Mouse (Mus musculus) embryo, embryonic 11.5 days (tissue): ENCODE data around the gene Cntn1.

Experiments
- DNase-seq: peaks from one replicate; pipeline ENCODE4 v3.0.0-alpha.2; 2012; ENCODE audit warnings: low read depth, low spot score

Gene Cntn1

GRCm38 (mm10) chr15:92137026-92137425 lies 86.1 kb downstream of the Cntn1 start:
- no peak for DNase-seq

GRCm38 (mm10) chr15:92141972-92142371 lies 91.0 kb downstream of the Cntn1 start:
- DNase-seq: no peak

GRCm38 (mm10) chr15:92154921-92155320 lies 104.0 kb downstream of the Cntn1 start:
- DNase-seq: no peak

GRCm38 (mm10) chr15:92160855-92161162 lies 109.8 kb downstream of the Cntn1 start:
- no peak for DNase-seq

GRCm38 (mm10) chr15:92161163-92162025 lies 110.4 kb downstream of the Cntn1 start:
- no peak for DNase-seq

GRCm38 (mm10) chr15:92162835-92163234 lies 111.9 kb downstream of the Cntn1 start:
- no peak for DNase-seq

GRCm38 (mm10) chr15:92164127-92164526 lies 113.2 kb downstream of the Cntn1 start:
- no peak for DNase-seq

- DNase-seq: no peak
These were observed 115.3 kb downstream of the Cntn1 start for GRCm38 (mm10) chr15:92166266-92166665.

GRCm38 (mm10) chr15:92175739-92176138 lies 124.8 kb downstream of the Cntn1 start:
- no peak for DNase-seq

GRCm38 (mm10) chr15:92177413-92177812 lies 126.4 kb downstream of the Cntn1 start:
- no peak for DNase-seq

GRCm38 (mm10) chr15:92185484-92185883 lies 134.5 kb downstream of the Cntn1 start:
- no peak for DNase-seq

GRCm38 (mm10) chr15:92190000-92190399 lies 139.0 kb downstream of the Cntn1 start:
- peak; percentile 5 for DNase-seq

GRCm38 (mm10) chr15:92200326-92200985 lies 149.5 kb downstream of the Cntn1 start:
- no peak for DNase-seq

- DNase-seq: no peak
These were observed 155.7 kb downstream of the Cntn1 start for GRCm38 (mm10) chr15:92206695-92207094.

GRCm38 (mm10) chr15:92209778-92210177 lies 158.8 kb downstream of the Cntn1 start:
- DNase-seq: no peak

- no peak for DNase-seq
These were observed 159.7 kb downstream of the Cntn1 start for GRCm38 (mm10) chr15:92210486-92211235.

GRCm38 (mm10) chr15:92215841-92216240 lies 164.9 kb downstream of the Cntn1 start:
- DNase-seq: no peak

- no peak for DNase-seq
These were observed 170.5 kb downstream of the Cntn1 start for GRCm38 (mm10) chr15:92221446-92221845.

GRCm38 (mm10) chr15:92231386-92231785 lies 180.4 kb downstream of the Cntn1 start:
- peak; percentile 19 for DNase-seq

GRCm38 (mm10) chr15:92235836-92236235 lies 184.9 kb downstream of the Cntn1 start:
- DNase-seq: no peak

GRCm38 (mm10) chr15:92264980-92265707 lies 214.2 kb downstream of the Cntn1 start:
- peak; percentile 46 for DNase-seq

- DNase-seq: no peak
These were observed 217.4 kb downstream of the Cntn1 start for GRCm38 (mm10) chr15:92268341-92268740.
